Mouse (Mus musculus) spleen, embryonic (tissue): ENCODE data around the gene Cox7b2.
"Not testable (repeated sequence)": the region's sequence is repeated elsewhere in the genome, so short reads cannot be mapped to it uniquely, and the experiment has no call there.

Source experiments
- CTCF ChIA-PET: fragments of 350-600 bp; sonication (Branson Sonifier 250); formaldehyde crosslinking; loops from one replicate; lab custom pipeline; 2022; lab: Charles Lee

Gene Cox7b2

DNA sequence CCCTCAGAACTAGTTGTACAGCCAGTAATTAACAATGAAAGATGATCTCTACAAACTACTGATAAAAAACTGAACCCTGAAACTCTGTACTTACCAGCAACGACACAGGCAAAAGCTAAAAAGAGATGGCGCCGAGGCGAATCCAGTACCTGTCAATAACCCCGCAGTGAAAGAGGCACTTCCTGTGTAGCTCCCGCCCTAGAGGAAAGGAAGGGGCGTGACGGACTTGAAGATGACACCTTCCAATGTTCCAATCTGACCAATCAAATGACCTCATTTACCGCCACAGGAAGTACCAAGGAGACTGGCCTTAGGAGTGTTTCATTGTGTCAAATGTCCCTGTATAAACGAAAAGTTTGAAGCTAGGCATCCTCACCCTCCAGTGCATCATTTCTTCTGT, at the start of gene Cox7b2:
Gene Cox7b2 (minus strand): TSS at position 127 of the 400 bp plus-strand sequence.
- CTCF ChIA-PET = no interaction called here

DNA sequence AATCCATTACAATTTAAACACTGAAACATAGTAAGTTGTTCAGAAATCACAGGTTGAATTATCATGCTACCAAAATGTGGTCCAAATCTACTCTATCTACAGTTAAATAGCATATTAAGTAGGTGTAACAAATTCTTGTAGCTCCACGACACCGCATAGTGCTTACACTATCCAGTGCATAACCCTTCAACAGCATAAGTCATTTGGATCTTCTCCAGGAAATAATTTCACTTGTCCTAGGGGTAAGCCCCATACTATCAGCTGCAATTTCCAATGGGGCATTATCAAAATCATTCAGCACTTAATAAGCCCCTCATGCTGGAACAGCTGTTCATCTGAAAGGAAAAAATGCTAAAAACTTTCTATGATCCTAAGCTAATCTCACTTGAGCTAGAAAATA, 47.3 kb upstream of the Cox7b2 start:
- CTCF ChIA-PET = no interaction called here

DNA sequence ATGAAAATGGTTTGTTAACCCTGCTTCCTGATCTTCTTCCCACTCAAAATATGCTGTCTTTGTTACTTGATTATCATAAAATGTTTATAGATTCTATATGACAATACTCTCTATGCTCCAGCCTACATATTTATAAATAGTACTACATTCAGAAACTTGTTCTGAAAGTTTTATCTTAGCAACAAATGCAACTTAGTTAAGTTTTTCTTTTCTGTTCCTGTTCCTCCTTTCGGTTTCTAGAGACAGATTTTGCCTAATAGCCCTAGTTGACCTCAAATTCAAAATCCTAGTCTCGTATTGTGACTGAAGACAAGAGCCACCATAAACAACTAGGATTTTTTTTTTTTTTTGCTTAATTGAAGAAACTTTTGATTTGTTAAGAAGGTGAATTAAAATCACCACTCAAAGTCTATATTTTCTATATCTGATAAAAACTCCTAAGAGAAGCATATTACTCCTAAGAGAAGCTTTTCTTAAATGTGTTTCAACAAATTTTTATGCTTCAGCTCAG, 45.8 kb upstream of the Cox7b2 start:
- CTCF ChIA-PET = interaction anchor here (0.7 kb wide), 2 partner anchors 200 to 577 kb away, joined by 3 to 4 read pairs; no protein-coding TSS in a partner anchor

DNA sequence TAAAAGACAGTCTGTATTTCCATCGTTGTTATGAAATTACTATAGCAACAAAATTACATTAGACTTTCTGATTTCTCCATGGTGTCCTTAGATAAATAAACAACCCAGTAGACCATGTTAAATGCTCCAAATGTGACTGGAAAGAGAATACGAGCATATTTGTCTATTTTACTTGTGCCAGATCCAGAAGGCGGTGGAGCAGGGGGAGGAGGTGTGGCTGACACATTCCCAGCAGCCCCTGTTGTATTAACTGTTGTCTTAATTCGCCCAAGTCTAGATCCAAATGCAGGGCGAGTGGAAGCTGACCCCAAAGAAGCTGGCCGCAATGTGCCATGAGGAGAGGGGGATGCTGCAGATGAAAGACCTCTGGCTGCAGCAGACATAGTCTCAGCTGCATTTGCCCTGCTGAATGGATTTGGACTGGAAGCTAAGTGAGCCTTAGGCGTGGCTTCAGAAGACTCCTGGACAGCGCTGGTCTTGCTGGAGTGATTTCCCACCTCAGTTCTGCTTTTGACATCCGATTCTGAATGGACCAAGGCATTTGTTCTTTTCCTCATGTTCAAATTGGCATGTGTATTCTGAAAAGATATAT, 23.7 kb upstream of the Cox7b2 start:
- CTCF ChIA-PET = no interaction called here

DNA sequence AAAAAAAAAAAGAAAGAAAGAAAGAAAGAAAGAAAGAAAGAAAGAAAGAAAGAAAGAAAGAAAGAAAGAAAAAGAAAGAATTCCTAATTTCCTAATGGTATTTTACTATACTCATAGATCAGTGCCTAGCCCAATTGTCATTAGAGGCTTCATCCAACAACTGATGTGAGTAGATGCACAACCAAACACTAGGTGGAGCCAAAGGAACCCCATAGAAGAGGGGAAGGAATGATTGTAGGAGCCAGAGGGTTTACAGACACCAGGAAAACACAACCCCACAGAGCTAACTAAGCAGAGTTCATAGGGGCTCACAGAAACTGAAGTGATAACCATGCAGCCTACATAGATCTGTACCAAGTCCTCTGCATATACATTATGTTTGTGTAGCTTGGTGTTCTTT, 2.5 kb downstream of the Cox7b2 start:
- CTCF ChIA-PET = no interaction called here

DNA sequence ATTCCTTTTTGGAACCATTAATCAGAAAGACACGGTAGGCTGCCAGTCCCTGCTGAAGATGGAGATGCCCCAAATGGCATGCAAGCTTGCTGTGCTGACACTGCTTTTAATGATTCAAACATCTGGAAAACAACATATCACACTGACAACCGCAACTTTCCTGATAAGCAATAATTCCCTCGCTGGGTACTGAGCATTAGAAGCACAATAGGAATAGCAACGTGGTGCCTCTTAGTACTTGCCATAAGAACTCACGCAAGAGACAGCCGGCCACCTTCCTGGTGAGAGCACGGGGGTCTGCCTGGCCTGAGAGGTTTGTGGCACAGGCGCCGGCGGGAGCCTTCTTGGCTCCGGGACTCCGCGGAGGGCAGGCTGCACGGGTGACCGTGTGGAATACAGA, 22.5 kb downstream of the Cox7b2 start:
- CTCF ChIA-PET = not testable (repeated sequence)

DNA sequence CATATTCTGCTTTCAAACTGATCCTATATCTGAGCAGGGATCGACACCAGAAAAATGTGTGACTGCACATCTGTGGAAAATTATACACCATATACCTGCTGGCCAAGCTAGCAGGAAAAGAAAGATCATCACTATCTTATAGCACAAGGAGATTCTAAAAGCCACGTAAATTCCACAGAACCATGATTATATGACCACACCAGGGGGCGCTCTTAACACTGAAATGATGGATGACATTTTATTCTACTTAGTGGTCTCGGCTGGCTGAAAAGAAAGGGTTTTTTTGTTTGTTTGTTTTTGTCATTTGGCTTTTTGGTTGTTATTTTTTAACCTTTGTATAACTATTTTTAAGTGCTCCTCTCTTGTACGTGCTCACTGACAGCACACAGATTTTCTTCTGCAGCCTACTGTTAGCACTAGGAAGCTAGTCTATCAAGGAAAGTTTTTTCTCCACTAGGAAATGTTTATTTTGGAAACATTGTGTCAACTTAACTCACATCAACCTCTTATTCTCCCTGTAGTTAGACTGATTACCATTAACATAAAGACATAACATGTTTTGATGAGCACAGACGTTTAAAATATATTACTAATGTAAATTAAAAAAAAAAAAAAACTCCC, 45.8 kb downstream of the Cox7b2 start:
- CTCF ChIA-PET = interaction anchor here (0.7 kb wide), 1 partner anchor 464 kb away, joined by 8 read pairs; no protein-coding TSS in a partner anchor

DNA sequence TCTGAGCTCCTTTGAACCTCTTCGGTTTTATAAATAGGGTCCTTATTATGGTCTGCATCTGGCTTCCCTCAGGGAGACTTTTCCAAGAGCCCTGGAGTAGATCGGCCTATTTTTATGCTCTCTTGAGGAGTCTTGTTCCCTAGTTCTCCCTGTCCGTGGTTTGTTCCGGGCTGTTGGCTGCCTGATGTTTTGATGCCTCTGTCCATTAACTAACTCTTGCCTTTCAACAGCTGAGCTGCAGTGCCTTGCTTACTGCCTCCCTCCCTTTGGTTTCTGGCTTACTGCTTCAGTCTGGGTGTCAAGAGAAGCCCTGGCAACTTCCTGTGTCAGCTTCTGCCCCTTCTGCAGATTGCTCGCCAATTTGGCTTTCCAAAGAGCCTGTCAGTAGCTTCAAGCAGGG, 52.4 kb downstream of the Cox7b2 start:
- CTCF ChIA-PET = no interaction called here

DNA sequence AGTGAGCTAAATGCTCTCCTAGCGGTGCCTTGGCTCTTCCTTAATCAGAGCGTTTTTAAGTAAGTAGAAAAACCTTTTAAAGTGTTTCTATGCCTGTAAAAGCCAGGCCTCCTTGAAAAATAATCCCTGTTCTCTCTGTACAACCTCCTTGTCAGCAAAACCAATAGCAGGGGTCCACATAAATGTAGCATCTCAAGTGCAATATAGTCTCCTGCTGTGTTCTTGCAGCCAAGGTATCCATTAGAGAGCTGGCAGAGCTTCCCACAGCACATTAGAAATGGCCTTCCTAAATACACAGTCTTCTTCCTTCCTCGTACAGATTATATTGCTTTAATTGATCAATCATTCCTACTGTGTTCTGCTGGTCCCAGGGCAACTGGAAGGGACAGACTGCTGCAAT, 91.0 kb downstream of the Cox7b2 start:
- CTCF ChIA-PET = no interaction called here

DNA sequence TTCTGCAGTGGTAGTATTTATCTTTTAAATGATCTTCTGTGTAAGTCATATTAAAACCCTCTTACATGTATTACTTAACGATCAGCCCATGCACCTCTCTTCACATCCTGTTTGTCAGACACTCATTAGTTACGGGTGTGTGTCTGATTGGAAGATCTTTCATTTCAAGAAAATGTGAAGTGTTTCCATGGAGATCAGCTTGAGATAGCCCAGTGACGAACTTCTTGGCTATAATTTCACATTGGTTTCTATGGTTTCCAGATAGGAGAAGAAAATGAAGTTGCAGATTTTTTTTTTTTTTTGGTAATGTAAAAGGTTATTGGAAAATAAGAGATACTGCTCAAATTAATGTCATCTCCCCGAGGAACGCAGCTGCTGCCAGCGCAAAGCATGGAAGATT, 107.8 kb downstream of the Cox7b2 start:
- CTCF ChIA-PET = no interaction called here
